In the genomic region with DNA sequence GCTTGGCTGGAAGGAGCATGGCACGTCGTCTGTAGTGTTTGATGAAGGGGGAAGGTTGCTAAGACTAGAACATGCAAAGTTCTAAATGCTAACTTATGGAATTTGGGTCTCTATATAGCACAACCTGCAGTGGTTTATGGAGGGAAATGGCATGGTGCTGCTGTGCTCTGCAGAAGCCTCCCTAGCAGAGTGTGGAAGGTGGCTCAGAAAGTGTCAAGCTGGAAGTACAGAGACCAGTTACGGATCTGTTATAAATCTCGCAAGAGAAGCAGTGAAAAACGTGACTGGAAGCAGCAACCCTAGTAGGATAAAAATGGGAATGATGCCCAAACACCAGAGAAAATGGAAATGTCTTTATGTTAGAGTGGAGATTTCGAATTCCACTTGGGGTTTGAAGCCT, we compare ENCODE assay signal across 28 mouse cellular contexts.
"Had no signal": no experiment of that assay in that cellular context is flagged by ENCODE, and none has a peak within 500 bp of the region (broad histone marks: within the 10 kb centered on the region; RNA-seq: fewer than 3 reads in every experiment).

No protein-coding gene starts in this region.

- ATAC-seq: forebrain, embryonic 13.5 days; forebrain, embryonic 14.5 days; forebrain, embryonic 15.5 days; forebrain, embryonic 16.5 days; forebrain, postnatal 0 days had no signal

- H3K4me3 ChIP-seq: embryonic facial prominence, embryonic 10.5 days; embryonic facial prominence, embryonic 12.5 days; embryonic facial prominence, embryonic 13.5 days; embryonic facial prominence, embryonic 15.5 days; erythroblast, embryonic 14.5 days; forebrain, embryonic 10.5 days; forebrain, embryonic 12.5 days; forebrain, embryonic 13.5 days; forebrain, embryonic 15.5 days; gastrocnemius, adult 2 months; heart, adult 2 months had no signal

- DNase-seq: cerebellum, adult 8-10 months; cerebellum, adult 9-10 months; cerebellum, adult 9-11 months; cerebellum, postnatal 10 days; cerebellum, postnatal 14 days; cerebellum, postnatal 25 days; cerebellum, postnatal 36 days; embryo, embryonic 11 days; forebrain, postnatal 0 days; gastrocnemius, adult 2 months; gastrocnemius, postnatal 10 days; gastrocnemius, postnatal 14 days; gastrocnemius, postnatal 25 days; gastrocnemius, postnatal 36 days; heart, adult 11 months; heart, adult 18-20 months; heart, adult 2 months had no signal

- H3K27ac ChIP-seq: embryonic facial prominence, embryonic 10.5 days; embryonic facial prominence, embryonic 12.5 days; embryonic facial prominence, embryonic 13.5 days; embryonic facial prominence, embryonic 15.5 days; forebrain, embryonic 10.5 days; forebrain, embryonic 12.5 days; forebrain, embryonic 13.5 days; forebrain, embryonic 15.5 days; gastrocnemius, adult 2 months; heart, adult 2 months had no signal
